Comparison of ENCODE assay signal across 17 mouse cellular contexts in genomic region chr5:139398786-139399185, GRCm38 (mm10). TPM values are rescaled to one million over a fixed set of nuclear protein-coding genes. Genes with fewer than 3 reads are reported as not detected.
DNase-seq lines count a peak whose midpoint lies in the region; ATAC-seq and TF ChIP-seq lines count a peak whose summit lies in the region.
"Had no signal": no experiment of that assay in that cellular context is flagged by ENCODE, and none has a peak within 500 bp of the region (broad histone marks: within the 10 kb centered on the region; RNA-seq: fewer than 3 reads in every experiment).

No protein-coding gene starts in this region.

- ATAC-seq in heart, embryonic 11.5 days (replicated peaks; ENCODE audit: insufficient number of reproducible peaks, low FRiP score, low TSS enrichment), result no peak
- ATAC-seq in megakaryocyte, adult 5-6 weeks (ENCODE audit: poor library complexity, severe bottlenecking), result no peak

- no peaks in the 10 kb centered on the region for H3K36me3 ChIP-seq in heart, embryonic 10.5 days
- H3K36me3 ChIP-seq in heart, embryonic 11.5 days (ENCODE audit: control insufficient read depth, insufficient read depth, low read length), result no peaks in the 10 kb centered on the region
- peaks cover 85% of the 10 kb centered on the region for H3K36me3 ChIP-seq in megakaryocyte, embryonic 14.5 days (replicated peaks; ENCODE audit: low read length)
- H3K36me3 ChIP-seq in myocyte (ENCODE audit: control insufficient read depth, insufficient read depth), result no peaks in the 10 kb centered on the region
- H3K36me3 ChIP-seq: hindbrain, embryonic 12.5 days; limb, embryonic 13.5 days had no signal

- H3K27me3 ChIP-seq in heart, embryonic 10.5 days (ENCODE audit: insufficient read depth, poor library complexity, severe bottlenecking), result peaks cover 10% of the 10 kb centered on the region; the same call in 1 of the 2 replicates
- no peaks in the 10 kb centered on the region for H3K27me3 ChIP-seq in heart, embryonic 11.5 days (ENCODE audit: control insufficient read depth, insufficient read depth, low read length)
- no peaks in the 10 kb centered on the region for H3K27me3 ChIP-seq in megakaryocyte, embryonic 14.5 days (replicated peaks)
- H3K27me3 ChIP-seq in myocyte (ENCODE audit: control insufficient read depth, insufficient read depth, insufficient read length), result no peaks in the 10 kb centered on the region
- H3K27me3 ChIP-seq: hindbrain, embryonic 12.5 days; limb, embryonic 13.5 days had no signal

- H3K9ac ChIP-seq in heart, embryonic 11.5 days (ENCODE audit: low read depth, low read length), result no peak overlapping the region
- H3K9ac ChIP-seq: hindbrain, embryonic 12.5 days; limb, embryonic 13.5 days had no signal

- H3K79me2 ChIP-seq in myocyte (ENCODE audit: control insufficient read depth, insufficient read depth), result no peaks in the 10 kb centered on the region

- 0 out of 2 replicates have a peak overlapping the region, but pooled peaks have one; percentile 12 for H3K27ac ChIP-seq in heart, embryonic 10.5 days
- no peak overlapping the region for H3K27ac ChIP-seq in heart, embryonic 11.5 days (ENCODE audit: low read depth, low read length)
- peak overlapping the region; percentile 72 for H3K27ac ChIP-seq in layer of hippocampus, adult 2 months
- H3K27ac ChIP-seq: hindbrain, embryonic 12.5 days; limb, embryonic 13.5 days had no signal

- TF ChIP-seq POLR2A in myocyte (IDR thresholded peaks at IDR 0.05; ENCODE audit: insufficient read length, low read depth), result no peak

- TF ChIP-seq CTCF in layer of hippocampus, adult 2 months (conservative IDR thresholded peaks at IDR 0.05), result no peak

- DNase-seq in heart, embryonic 10.5 days (ENCODE audit: low spot score), result no peak
- no peak for DNase-seq in layer of hippocampus, adult 2 months (ENCODE audit: low spot score in 2 of 2)
- no peak for DNase-seq in layer of hippocampus, postnatal 14 days (ENCODE audit: low spot score in 2 of 2)
- DNase-seq in kidney, adult 8-10 months, result no peak

- no peaks in the 10 kb centered on the region for H3K9me3 ChIP-seq in heart, embryonic 10.5 days
- H3K9me3 ChIP-seq in heart, embryonic 11.5 days (replicated peaks; ENCODE audit: control insufficient read depth, low read length), result no peaks in the 10 kb centered on the region
- H3K9me3 ChIP-seq in megakaryocyte, embryonic 14.5 days, result no peaks in the 10 kb centered on the region
- H3K9me3 ChIP-seq: hindbrain, embryonic 12.5 days; limb, embryonic 13.5 days had no signal

- peaks cover 33% of the 10 kb centered on the region for H3K4me1 ChIP-seq in heart, embryonic 10.5 days
- H3K4me1 ChIP-seq in heart, embryonic 11.5 days (ENCODE audit: control insufficient read depth, insufficient read depth, low read length), result peaks cover 15% of the 10 kb centered on the region
- peaks cover 98% of the 10 kb centered on the region for H3K4me1 ChIP-seq in megakaryocyte, embryonic 14.5 days

- WGBS in heart, embryonic 10.5 days, result 74% methylated on average over 5 of the region's 5 CpGs
- WGBS in heart, embryonic 11.5 days (ENCODE audit: insufficient replicate concordance), result 72% methylated on average over 5 of the region's 5 CpGs

- no peak overlapping the region for H3ac ChIP-seq in myocyte (ENCODE audit: control insufficient read depth, insufficient read length)

- no peak overlapping the region for H3K4me3 ChIP-seq in heart, embryonic 10.5 days
- H3K4me3 ChIP-seq in heart, embryonic 11.5 days (ENCODE audit: low read depth, low read length), result no peak overlapping the region
- no peak overlapping the region for H3K4me3 ChIP-seq in layer of hippocampus, adult 2 months
- peak overlapping the region; percentile 30 for H3K4me3 ChIP-seq in megakaryocyte, embryonic 14.5 days (replicated peaks)
- H3K4me3 ChIP-seq in myocyte, result no peak overlapping the region
- H3K4me3 ChIP-seq: hindbrain, embryonic 12.5 days; limb, embryonic 13.5 days had no signal

- no peak overlapping the region for H3K4me2 ChIP-seq in heart, embryonic 11.5 days
- H3K4me2 ChIP-seq in myocyte (ENCODE audit: low read depth), result peak overlapping the region; percentile 34
- H3K4me2 ChIP-seq: hindbrain, embryonic 12.5 days; limb, embryonic 13.5 days had no signal

TF ChIP-seq in myocyte, 11 proteins besides CTCF, POLR2A, EP300 and RAD21:
- TF ChIP-seq E2F4 (IDR thresholded peaks at IDR 0.05; ENCODE audit: insufficient read depth), result no peak
- no peak for TF ChIP-seq TCF12 (IDR thresholded peaks at IDR 0.05; ENCODE audit: insufficient read depth, poor library complexity, severe bottlenecking)
- no peak for TF ChIP-seq POLR2AphosphoS2 (IDR thresholded peaks at IDR 0.05; ENCODE audit: insufficient read length, low read depth)
- no peak for TF ChIP-seq USF1 (IDR thresholded peaks at IDR 0.05; ENCODE audit: low read depth)
- no peak for TF ChIP-seq MAX (IDR thresholded peaks at IDR 0.05; ENCODE audit: low read depth)
- TF ChIP-seq CEBPB (IDR thresholded peaks at IDR 0.05; ENCODE audit: insufficient read depth, poor library complexity, severe bottlenecking), result no peak
TF ChIP-seq in myocyte: peak in this region for 0.

RNA-seq across cellular contexts. Expression of gene C130050O18Rik, which starts 6.3 kb away (rescaled TPM):
- 0.28 and 0.45 TPM in 2 replicates for polyA plus RNA-seq in heart, embryonic 10.5 days (2016; fragmentation: Nextera tagmentation; extraction: Ambion mirVana)
- 0.17 and 0.21 TPM in 2 replicates for polyA plus RNA-seq in heart, embryonic 11.5 days (2014; fragmentation: Nextera tagmentation; extraction: Ambion mirVana)
- total RNA-seq in layer of hippocampus, adult 2 months (2021), result under 1 TPM in 1 of 2 experiments, not detected in 1; 0.18 TPM
- under 1 TPM; 0.17 to 0.21 TPM for total RNA-seq in layer of hippocampus, postnatal 14 days (2021)
- polyA plus RNA-seq in megakaryocyte, embryonic 14.5 days (2012; ENCODE audit: insufficient read depth, low replicate concordance), result 1.8 TPM in 1 of 2 replicates, not detected in the other
- 18.3 and 19.9 TPM in 2 replicates for total RNA-seq in megakaryocyte, adult 5-6 weeks (2015)
- 16.6 and 19.7 TPM in 2 replicates for total RNA-seq in megakaryocyte, adult 5-6 weeks (2017)
- polyA plus RNA-seq in myocyte (2012; fragmentation: generic; extraction: Trizol), result 0.25 TPM

RNA-seq across cellular contexts. Expression of gene Gpr146, which starts 21.3 kb away (rescaled TPM):
- polyA plus RNA-seq in heart, embryonic 10.5 days (2016; fragmentation: Nextera tagmentation; extraction: Ambion mirVana), result 5.6 and 5.7 TPM in 2 replicates
- polyA plus RNA-seq in heart, embryonic 11.5 days (2014; fragmentation: Nextera tagmentation; extraction: Ambion mirVana), result 7.2 and 7.5 TPM in 2 replicates
- 10 to 100 TPM; 11.5 to 12.8 TPM for total RNA-seq in layer of hippocampus, adult 2 months (2021)
- 10 to 100 TPM; 10.1 to 11.8 TPM for total RNA-seq in layer of hippocampus, postnatal 14 days (2021)
- polyA plus RNA-seq in megakaryocyte, embryonic 14.5 days (2012; ENCODE audit: insufficient read depth, low replicate concordance), result 54.8 and 69.9 TPM in 2 replicates
- 9.8 and 13.1 TPM in 2 replicates for total RNA-seq in megakaryocyte, adult 5-6 weeks (2015)
- 9.6 and 14.8 TPM in 2 replicates for total RNA-seq in megakaryocyte, adult 5-6 weeks (2017)
- polyA plus RNA-seq in myocyte (2012; fragmentation: generic; extraction: Trizol), result 11.7 TPM

RNA-seq across cellular contexts. Expression of gene Gper1, which starts 24.2 kb away (rescaled TPM):
- polyA plus RNA-seq in heart, embryonic 10.5 days (2016; fragmentation: Nextera tagmentation; extraction: Ambion mirVana), result 0.26 and 0.36 TPM in 2 replicates
- 0.57 and 0.72 TPM in 2 replicates for polyA plus RNA-seq in heart, embryonic 11.5 days (2014; fragmentation: Nextera tagmentation; extraction: Ambion mirVana)
- 1 to 10 TPM; 2.1 to 2.4 TPM for total RNA-seq in layer of hippocampus, adult 2 months (2021)
- 1 to 10 TPM; 3.0 to 3.5 TPM for total RNA-seq in layer of hippocampus, postnatal 14 days (2021)
- polyA plus RNA-seq in megakaryocyte, embryonic 14.5 days (2012; ENCODE audit: insufficient read depth, low replicate concordance), result not detected in 2 replicates
- total RNA-seq in megakaryocyte, adult 5-6 weeks (2015), result 0.07 TPM in 1 of 2 replicates, not detected in the other
- total RNA-seq in megakaryocyte, adult 5-6 weeks (2017), result 0.22 TPM in 1 of 2 replicates, not detected in the other
- 9.2 TPM for polyA plus RNA-seq in myocyte (2012; fragmentation: generic; extraction: Trizol)

RNA-seq across cellular contexts. Expression of gene Cyp2w1, which starts 46.4 kb away (rescaled TPM):
- polyA plus RNA-seq in heart, embryonic 10.5 days (2016; fragmentation: Nextera tagmentation; extraction: Ambion mirVana), result not detected in 2 replicates
- polyA plus RNA-seq in heart, embryonic 11.5 days (2014; fragmentation: Nextera tagmentation; extraction: Ambion mirVana), result not detected in 2 replicates
- total RNA-seq in layer of hippocampus, adult 2 months (2021), result not detected
- not detected for total RNA-seq in layer of hippocampus, postnatal 14 days (2021)
- polyA plus RNA-seq in megakaryocyte, embryonic 14.5 days (2012; ENCODE audit: insufficient read depth, low replicate concordance), result not detected in 2 replicates
- not detected in 2 replicates for total RNA-seq in megakaryocyte, adult 5-6 weeks (2015)
- total RNA-seq in megakaryocyte, adult 5-6 weeks (2017), result not detected in 2 replicates
- polyA plus RNA-seq in myocyte (2012; fragmentation: generic; extraction: Trizol), result not detected
- total RNA-seq: adrenal gland, postnatal 25 days; ES-E14; gastrocnemius, postnatal 36 days; left cerebral cortex, adult 8-10 months had no signal
- polyA plus RNA-seq: forebrain, embryonic 11.5 days; midbrain, embryonic 16.5 days; neural tube, embryonic 11.5 days had no signal

RNA-seq across cellular contexts. Expression of gene Cox19, which starts 47.6 kb away (rescaled TPM):
- 76.3 and 93.2 TPM in 2 replicates for polyA plus RNA-seq in heart, embryonic 10.5 days (2016; fragmentation: Nextera tagmentation; extraction: Ambion mirVana)
- polyA plus RNA-seq in heart, embryonic 11.5 days (2014; fragmentation: Nextera tagmentation; extraction: Ambion mirVana), result 85.3 and 95.2 TPM in 2 replicates
- 10 to 100 TPM; 74.3 to 76.8 TPM for total RNA-seq in layer of hippocampus, adult 2 months (2021)
- total RNA-seq in layer of hippocampus, postnatal 14 days (2021), result 10 to 100 TPM; 73.6 to 79.4 TPM
- polyA plus RNA-seq in megakaryocyte, embryonic 14.5 days (2012; ENCODE audit: insufficient read depth, low replicate concordance), result 51.4 and 67.9 TPM in 2 replicates
- 35.6 and 42.6 TPM in 2 replicates for total RNA-seq in megakaryocyte, adult 5-6 weeks (2015)
- total RNA-seq in megakaryocyte, adult 5-6 weeks (2017), result 20.0 and 24.6 TPM in 2 replicates
- 66.0 TPM for polyA plus RNA-seq in myocyte (2012; fragmentation: generic; extraction: Trizol)
